Mouse (Mus musculus) stomach, postnatal 0 days (tissue): Measurements from ENCODE around the gene Thap4. TPM values are rescaled to one million over a fixed set of nuclear protein-coding genes. Genes with fewer than 3 reads are reported as not detected.

Experiments used
- ATAC-seq: fragments of 200-750 bp; cut with Nextera tagmentation; 2 replicates; pipeline ENCODE4 v1.8.0; 2017; ENCODE audit not compliant: low FRiP score, low TSS enrichment
- DNase-seq: peaks from one replicate; pipeline ENCODE4 v3.0.0-alpha.2; 2016; ENCODE audit warnings: low spot score
- H3K27ac ChIP-seq: fragments of 300-500 bp; sonication (generic); replicated peaks from 2 replicates; pipeline ENCODE4 v1.5.1; 2014; ENCODE audit warnings: mild to moderate bottlenecking, control low read depth
- H3K27me3 ChIP-seq: fragments of 300-500 bp; sonication (generic); 2 replicates; pipeline ENCODE4 v1.6.1; 2014; ENCODE audit warnings: low read length; ENCODE audit not compliant: control insufficient read depth, insufficient read depth
- H3K36me3 ChIP-seq: fragments of 300-500 bp; sonication (generic); 2 replicates; pipeline ENCODE4 v1.6.1; 2014; ENCODE audit warnings: low read length, mixed read lengths; ENCODE audit not compliant: control insufficient read depth, insufficient read depth
- H3K4me1 ChIP-seq: fragments of 300-500 bp; sonication (generic); replicated peaks from 2 replicates; pipeline ENCODE4 v1.6.1; 2014; ENCODE audit warnings: antibody characterized with exemption; ENCODE audit not compliant: control insufficient read depth, insufficient read depth
- H3K4me2 ChIP-seq: fragments of 300-500 bp; sonication (generic); replicated peaks from 2 replicates; pipeline ENCODE4 v1.6.1; 2014; ENCODE audit warnings: low read depth, mild to moderate bottlenecking, control low read depth, moderate library complexity
- H3K4me3 ChIP-seq: fragments of 300-500 bp; sonication (generic); 2 replicates; pipeline ENCODE4 v1.5.1; 2014; ENCODE audit warnings: low read depth, low read length, control low read depth
- H3K9ac ChIP-seq: fragments of 300-500 bp; sonication (generic); 2 replicates; pipeline ENCODE4 v1.6.1; 2014; ENCODE audit warnings: mild to moderate bottlenecking, low read length, control low read depth, mixed read lengths
- H3K9me3 ChIP-seq: fragments of 300-500 bp; sonication (generic); 2 replicates; pipeline ENCODE4 v1.6.1; 2016; ENCODE audit warnings: low read length; ENCODE audit not compliant: control insufficient read depth
- CTCF ChIP-seq: IDR thresholded peaks from 2 replicates; pipeline ENCODE4 v1.5.1; 2016; ENCODE audit warnings: antibody characterized with exemption, low read depth, mild to moderate bottlenecking, moderate library complexity
- EP300 ChIP-seq: optimal IDR thresholded peaks from 2 replicates; pipeline ENCODE3; 2016; ENCODE audit warnings: antibody characterized with exemption
- WGBS: fragments of 180-500 bp; shearing (Covaris S2); extraction: QIAGEN DNeasy Blood & Tissue Kit; methylation state at CpG from one replicate; pipeline ENCODE4 v1.1.7; 2014; 5-methylcytosine and 5-hydroxymethylcytosine counted together
- polyA plus RNA-seq: library from polyadenylated mRNA; unstranded; fragments of >200 nt; fragmentation: Nextera tagmentation; extraction: Ambion mirVana; gene quantifications from 2 replicates; pipeline ENCODE4 v1.2.1, GENCODE M21; 2015

Gene Thap4
- polyA plus RNA-seq, 1 experiment from 2014 or later: 47.8 TPM

- Histone ChIP-seq H3K9me3 (no peaks in the 10 kb centered on the region), H3K9ac (no peak overlapping the region), H3K27me3 (no peaks in the 10 kb centered on the region), H3K4me3 (no peak overlapping the region), H3K36me3 (peaks cover 13% of the 10 kb centered on the region), H3K4me2 (no peak overlapping the region), H3K27ac (no peak overlapping the region), H3K4me1 (no peaks in the 10 kb centered on the region)
- no peak for ATAC-seq
- TF ChIP-seq CTCF (no peak), EP300 (no peak)
- DNase-seq: no peak
- WGBS: 73% methylated on average over 8 of the region's 8 CpGs
Observed at GRCm38 (mm10) chr1:93795886-93796285, 41.2 kb upstream of the Thap4 start.

GRCm38 (mm10) chr1:93794526-93794925 lies 39.9 kb upstream of the Thap4 start:
- TF ChIP-seq EP300: no peak
- no peak for TF ChIP-seq CTCF
- Histone ChIP-seq H3K27me3 (no peaks in the 10 kb centered on the region), H3K9me3 (no peaks in the 10 kb centered on the region), H3K4me2 (no peak overlapping the region), H3K4me1 (no peaks in the 10 kb centered on the region), H3K27ac (no peak overlapping the region), H3K36me3 (peaks cover 17% of the 10 kb centered on the region), H3K4me3 (no peak overlapping the region), H3K9ac (no peak overlapping the region)
- ATAC-seq: no peak
- 91% methylated on average over 8 of the region's 8 CpGs for WGBS
- no peak for DNase-seq

- H3K27ac ChIP-seq: no peak overlapping the region
- no peak overlapping the region for H3K4me3 ChIP-seq
- WGBS: 74% methylated on average over 2 of the region's 2 CpGs
- no peaks in the 10 kb centered on the region for H3K4me1 ChIP-seq
- no peaks in the 10 kb centered on the region for H3K9me3 ChIP-seq
- H3K4me2 ChIP-seq: no peak overlapping the region
- DNase-seq (no peak), ATAC-seq (no peak)
- H3K27me3 ChIP-seq: no peaks in the 10 kb centered on the region
- TF ChIP-seq EP300: no peak
- no peak for TF ChIP-seq CTCF
- no peak overlapping the region for H3K9ac ChIP-seq
- peaks cover 36% of the 10 kb centered on the region for H3K36me3 ChIP-seq
Observed at GRCm38 (mm10) chr1:93786912-93787311, 32.2 kb upstream of the Thap4 start.

GRCm38 (mm10) chr1:93776686-93777085 lies 22.0 kb upstream of the Thap4 start:
- ATAC-seq (no peak), DNase-seq (no peak)
- 93% methylated on average over 5 of the region's 5 CpGs for WGBS
- Histone ChIP-seq H3K9ac (no peak overlapping the region), H3K4me1 (no peaks in the 10 kb centered on the region), H3K4me3 (no peak overlapping the region), H3K27me3 (no peaks in the 10 kb centered on the region), H3K9me3 (no peaks in the 10 kb centered on the region), H3K4me2 (no peak overlapping the region), H3K36me3 (peaks cover 34% of the 10 kb centered on the region), H3K27ac (no peak overlapping the region)
- TF ChIP-seq CTCF: no peak
- no peak for TF ChIP-seq EP300

GRCm38 (mm10) chr1:93769901-93770300 lies 15.2 kb upstream of the Thap4 start:
- Histone ChIP-seq H3K4me2 (no peak overlapping the region), H3K27ac (no peak overlapping the region), H3K9me3 (no peaks in the 10 kb centered on the region), H3K36me3 (peaks cover 5% of the 10 kb centered on the region; the same call in 1 of the 2 replicates), H3K4me3 (no peak overlapping the region), H3K27me3 (no peaks in the 10 kb centered on the region), H3K4me1 (no peaks in the 10 kb centered on the region), H3K9ac (no peak overlapping the region)
- no peak for ATAC-seq
- WGBS: 95% methylated on average over 3 of the region's 3 CpGs
- TF ChIP-seq EP300: no peak
- no peak for TF ChIP-seq CTCF
- DNase-seq: no peak

GRCm38 (mm10) chr1:93767600-93767999 lies 12.9 kb upstream of the Thap4 start:
- Histone ChIP-seq H3K4me1 (no peaks in the 10 kb centered on the region), H3K27me3 (no peaks in the 10 kb centered on the region), H3K9ac (no peak overlapping the region), H3K4me3 (no peak overlapping the region), H3K27ac (no peak overlapping the region), H3K36me3 (0 out of 2 replicates have a peak, but pooled peaks cover 5% of the 10 kb centered on the region), H3K4me2 (no peak overlapping the region), H3K9me3 (no peaks in the 10 kb centered on the region)
- no peak for TF ChIP-seq EP300
- TF ChIP-seq CTCF: no peak
- ATAC-seq (no peak), DNase-seq (no peak)
- 97% methylated on average over 6 of the region's 6 CpGs for WGBS
